Mouse (Mus musculus) forebrain, embryonic 14.5 days (tissue): ENCODE data around the gene Tbccd1. TPM values are rescaled to one million over a fixed set of nuclear protein-coding genes. Genes with fewer than 3 reads are reported as not detected.

Experiments used
- ATAC-seq: fragments of 200-750 bp; cut with Nextera tagmentation; 2 replicates; pipeline ENCODE4 v1.8.0; 2017; ENCODE audit warnings: mild to moderate bottlenecking, moderate library complexity
- DNase-seq: peaks from one replicate; pipeline ENCODE4 v3.0.0-alpha.2; 2015; ENCODE audit warnings: low spot score
- H3K27ac ChIP-seq: fragments of 300-500 bp; sonication (generic); 2 replicates; pipeline ENCODE4 v1.5.1; 2014; ENCODE audit warnings: low read depth, mild to moderate bottlenecking, control low read depth, low read length, moderate library complexity
- H3K27me3 ChIP-seq: fragments of 300-500 bp; sonication (generic); replicated peaks from 2 replicates; pipeline ENCODE4 v1.6.1; 2014; ENCODE audit warnings: low read length, control low read depth, mixed read lengths; ENCODE audit not compliant: control insufficient read depth, insufficient read depth
- H3K36me3 ChIP-seq: fragments of 300-500 bp; sonication (generic); 2 replicates; pipeline ENCODE4 v1.6.1; 2014; ENCODE audit warnings: low read length, control low read depth; ENCODE audit not compliant: control insufficient read depth, insufficient read depth
- H3K4me1 ChIP-seq: fragments of 300-500 bp; sonication (generic); 2 replicates; pipeline ENCODE4 v1.6.1; 2014; ENCODE audit warnings: antibody characterized with exemption, low read length, control low read depth; ENCODE audit not compliant: control insufficient read depth, insufficient read depth
- H3K4me2 ChIP-seq: fragments of 300-500 bp; sonication (generic); 2 replicates; pipeline ENCODE4 v1.6.1; 2014; ENCODE audit warnings: mild to moderate bottlenecking, control low read depth, low read length
- H3K4me3 ChIP-seq: fragments of 300-500 bp; sonication (generic); 2 replicates; pipeline ENCODE4 v1.5.1; 2014; ENCODE audit warnings: low read depth, low read length, control low read depth
- H3K9ac ChIP-seq: fragments of 300-500 bp; sonication (generic); 2 replicates; pipeline ENCODE4 v1.6.1; 2014; ENCODE audit warnings: mild to moderate bottlenecking, low read length, control low read depth, moderate library complexity
- H3K9me3 ChIP-seq: fragments of 300-500 bp; sonication (generic); replicated peaks from 2 replicates; pipeline ENCODE4 v1.6.1; 2016; ENCODE audit warnings: low read length, control low read depth, mixed read lengths; ENCODE audit not compliant: control insufficient read depth
- WGBS: fragments of 180-500 bp; shearing (Covaris S2); extraction: QIAGEN DNeasy Blood & Tissue Kit; methylation state at CpG from one replicate; pipeline ENCODE4 v1.1.7; 2014; 5-methylcytosine and 5-hydroxymethylcytosine counted together
- polyA plus RNA-seq: library from polyadenylated mRNA; unstranded; fragments of >200 nt; fragmentation: Nextera tagmentation; extraction: Ambion mirVana; gene quantifications from 2 replicates; pipeline ENCODE4 v1.2.1, GENCODE M21; 2014

Tbccd1 gene
- polyA plus RNA-seq, result 29.7 and 30.7 TPM in 2 replicates

GRCm38 (mm10) chr16:22857431-22858113, at the start of gene Tbccd1, which contains the start of gene Dnajb11:
TSS of gene Tbccd1 (minus strand) at chr16:22857669.
TSS of gene Dnajb11 (plus strand) at chr16:22857845.
- peaks cover 11% of the 10 kb centered on the region for H3K4me1 ChIP-seq
- H3K36me3 ChIP-seq, result peaks cover 5% of the 10 kb centered on the region; the same call in 1 of the 2 replicates
- no peaks in the 10 kb centered on the region for H3K27me3 ChIP-seq
- H3K4me3 ChIP-seq, result peak within 1 kb of the TSS; percentile 90
- peak within 1 kb of the TSS; percentile 87 for H3K9ac ChIP-seq
- H3K27ac ChIP-seq, result peak within 1 kb of the TSS; percentile 49; the same call in 1 of the 2 replicates
- under 1% methylated on average over 58 of the region's 62 CpGs for WGBS
- H3K9me3 ChIP-seq, result no peaks in the 10 kb centered on the region
- DNase-seq (peak; percentile 100), ATAC-seq (peak; percentile 99)
- H3K4me2 ChIP-seq, result peak within 1 kb of the TSS; percentile 79

GRCm38 (mm10) chr16:22901326-22901725, 43.9 kb upstream of the Tbccd1 start:
- H3K9ac ChIP-seq, result no peak overlapping the region
- 86% methylated on average over 3 of the region's 3 CpGs for WGBS
- H3K4me1 ChIP-seq, result no peaks in the 10 kb centered on the region
- H3K27me3 ChIP-seq, result no peaks in the 10 kb centered on the region
- no peak overlapping the region for H3K4me2 ChIP-seq
- H3K9me3 ChIP-seq, result no peaks in the 10 kb centered on the region
- DNase-seq (no peak), ATAC-seq (no peak)
- H3K4me3 ChIP-seq, result no peak overlapping the region
- H3K36me3 ChIP-seq, result no peaks in the 10 kb centered on the region
- no peak overlapping the region for H3K27ac ChIP-seq

- ATAC-seq (no peak), DNase-seq (no peak)
- WGBS, result 83% methylated on average over 10 of the region's 10 CpGs
- Histone ChIP-seq H3K27me3 (no peaks in the 10 kb centered on the region), H3K4me3 (no peak overlapping the region), H3K4me1 (no peaks in the 10 kb centered on the region), H3K4me2 (no peak overlapping the region), H3K9me3 (no peaks in the 10 kb centered on the region), H3K36me3 (no peaks in the 10 kb centered on the region), H3K9ac (no peak overlapping the region), H3K27ac (no peak overlapping the region)
Observed at GRCm38 (mm10) chr16:22899866-22900570, 42.5 kb upstream of the Tbccd1 start.

GRCm38 (mm10) chr16:22899346-22899745, 41.9 kb upstream of the Tbccd1 start:
- Histone ChIP-seq H3K9me3 (no peaks in the 10 kb centered on the region), H3K4me1 (no peaks in the 10 kb centered on the region), H3K4me3 (no peak overlapping the region), H3K36me3 (no peaks in the 10 kb centered on the region), H3K4me2 (no peak overlapping the region), H3K27me3 (no peaks in the 10 kb centered on the region), H3K27ac (no peak overlapping the region), H3K9ac (no peak overlapping the region)
- DNase-seq (no peak), ATAC-seq (no peak)
- WGBS, result 51% methylated on average over 5 of the region's 5 CpGs

GRCm38 (mm10) chr16:22896618-22897017, 39.1 kb upstream of the Tbccd1 start:
- WGBS, result 87% methylated on average over 2 of the region's 2 CpGs
- DNase-seq (no peak), ATAC-seq (no peak)
- Histone ChIP-seq H3K27ac (no peak overlapping the region), H3K36me3 (no peaks in the 10 kb centered on the region), H3K4me3 (no peak overlapping the region), H3K4me2 (no peak overlapping the region), H3K9me3 (no peaks in the 10 kb centered on the region), H3K4me1 (no peaks in the 10 kb centered on the region), H3K9ac (no peak overlapping the region), H3K27me3 (no peaks in the 10 kb centered on the region)

GRCm38 (mm10) chr16:22894095-22894494, 36.6 kb upstream of the Tbccd1 start:
- H3K27me3 ChIP-seq, result no peaks in the 10 kb centered on the region
- 67% methylated on average over 8 of the region's 8 CpGs for WGBS
- H3K4me1 ChIP-seq, result no peaks in the 10 kb centered on the region
- H3K4me2 ChIP-seq, result no peak overlapping the region
- no peaks in the 10 kb centered on the region for H3K36me3 ChIP-seq
- no peak overlapping the region for H3K9ac ChIP-seq
- ATAC-seq (no peak), DNase-seq (no peak)
- no peak overlapping the region for H3K4me3 ChIP-seq
- H3K9me3 ChIP-seq, result no peaks in the 10 kb centered on the region
- no peak overlapping the region for H3K27ac ChIP-seq

GRCm38 (mm10) chr16:22891733-22892154, 34.3 kb upstream of the Tbccd1 start:
- Histone ChIP-seq H3K9ac (no peak overlapping the region), H3K27me3 (no peaks in the 10 kb centered on the region)
- DNase-seq, result no peak

GRCm38 (mm10) chr16:22890683-22891510, 33.4 kb upstream of the Tbccd1 start, which contains the start of gene Ahsg:
TSS of gene Ahsg (plus strand) at chr16:22891277.
- Histone ChIP-seq H3K9me3 (no peaks in the 10 kb centered on the region), H3K4me1 (no peaks in the 10 kb centered on the region), H3K27me3 (no peaks in the 10 kb centered on the region), H3K4me3 (no peak within 1 kb of the TSS), H3K4me2 (no peak within 1 kb of the TSS), H3K9ac (no peak within 1 kb of the TSS), H3K36me3 (no peaks in the 10 kb centered on the region), H3K27ac (no peak within 1 kb of the TSS)
- WGBS, result 86% methylated on average over 11 of the region's 11 CpGs
- ATAC-seq, result no peak
- DNase-seq, result no peak

More at GRCm38 (mm10) chr16:22891733-22892154, 34.3 kb upstream of the Tbccd1 start:
- Histone ChIP-seq H3K4me2 (no peak overlapping the region), H3K27ac (no peak overlapping the region), H3K4me3 (no peak overlapping the region), H3K36me3 (no peaks in the 10 kb centered on the region), H3K9me3 (no peaks in the 10 kb centered on the region), H3K4me1 (no peaks in the 10 kb centered on the region)
- ATAC-seq, result no peak
- WGBS, result 90% methylated on average over 8 of the region's 8 CpGs
